Mouse (Mus musculus) heart, adult 2 months (tissue): ENCODE data around the gene Olfr1031.

Experiments
- CTCF ChIP-seq: fragments of 200-600 bp; IDR thresholded peaks from 2 replicates; pipeline ENCODE4 v1.8.1; 2022; ENCODE audit warnings: antibody characterized with exemption, mild to moderate bottlenecking, moderate library complexity
- POLR2A ChIP-seq: fragments of 200-500 bp; IDR thresholded peaks from 2 replicates; pipeline ENCODE4 v1.6.1; 2011; ENCODE audit warnings: mild to moderate bottlenecking, low read depth, low read length, control low read depth; ENCODE audit not compliant: insufficient read depth

GRCm38 (mm10) chr2:85990004-85990403 lies at the start of gene Olfr1031:
- TF ChIP-seq CTCF, result no peak
- TF ChIP-seq POLR2A, result no peak
